Mouse (Mus musculus): ENCODE results near the gene Gmeb1. TPM values are rescaled to one million over a fixed set of nuclear protein-coding genes. Genes with fewer than 3 reads are reported as not detected.
"Not testable (repeated sequence)": the region's sequence is repeated elsewhere in the genome, so short reads cannot be mapped to it uniquely, and the experiment has no call there.

The Gmeb1 gene
- 10 to 100 TPM in 1 of 4 experiments, 1 to 10 TPM in 3; 7.4 to 11.0 (median 7.9) TPM for total RNA-seq (2022)

- DNase-seq (ENCODE audit: low spot score in 2 of 2): peak; percentile 50 to 73
These were observed at the start of gene Gmeb1 for GRCm38 (mm10) chr4:132261514-132262357. Gmeb1 (minus strand) TSS chr4:132261602.

GRCm38 (mm10) chr4:132309849-132310472 is 48.6 kb upstream of the Gmeb1 start:
- DNase-seq (ENCODE audit: low spot score in 2 of 2): peak; percentile 44 to 48

GRCm38 (mm10) chr4:132309140-132309848 is 47.9 kb upstream of the Gmeb1 start:
- DNase-seq (ENCODE audit: low spot score in 2 of 2): no peak

GRCm38 (mm10) chr4:132308437-132309139 is 47.2 kb upstream of the Gmeb1 start:
- DNase-seq (ENCODE audit: low spot score in 2 of 2): peak; percentile 80 to 86

- DNase-seq (ENCODE audit: low spot score in 2 of 2): no peak
These were observed 44.6 kb upstream of the Gmeb1 start for GRCm38 (mm10) chr4:132306004-132306403.

- DNase-seq (ENCODE audit: low spot score in 2 of 2): no peak
These were observed 43.9 kb upstream of the Gmeb1 start for GRCm38 (mm10) chr4:132305276-132305675.

- DNase-seq (ENCODE audit: low spot score in 2 of 2): not testable (repeated sequence)
These were observed 42.1 kb upstream of the Gmeb1 start for GRCm38 (mm10) chr4:132303484-132303883.

- peak in 1 of 2 experiments; percentile 21 for DNase-seq (ENCODE audit: low spot score in 2 of 2)
These were observed 41.6 kb upstream of the Gmeb1 start, which contains the start of gene Rab42 for GRCm38 (mm10) chr4:132302939-132303479. Rab42 (minus strand) TSS chr4:132303385.

GRCm38 (mm10) chr4:132301965-132302938 is 40.9 kb upstream of the Gmeb1 start:
- DNase-seq (ENCODE audit: low spot score in 2 of 2): no peak

- DNase-seq (ENCODE audit: low spot score in 2 of 2): no peak
These were observed 40.1 kb upstream of the Gmeb1 start for GRCm38 (mm10) chr4:132301486-132301885.

- DNase-seq (ENCODE audit: low spot score in 2 of 2): no peak
These were observed 38.4 kb upstream of the Gmeb1 start for GRCm38 (mm10) chr4:132299849-132300248.

GRCm38 (mm10) chr4:132295696-132296390 is 34.4 kb upstream of the Gmeb1 start:
- no peak for DNase-seq (ENCODE audit: low spot score in 2 of 2)

- DNase-seq (ENCODE audit: low spot score in 2 of 2): no peak
These were observed 32.4 kb upstream of the Gmeb1 start for GRCm38 (mm10) chr4:132293682-132294240.

- no peak for DNase-seq (ENCODE audit: low spot score in 2 of 2)
These were observed 31.6 kb upstream of the Gmeb1 start for GRCm38 (mm10) chr4:132292988-132293387.

- no peak for DNase-seq (ENCODE audit: low spot score in 2 of 2)
These were observed 30.4 kb upstream of the Gmeb1 start for GRCm38 (mm10) chr4:132291624-132292335.

GRCm38 (mm10) chr4:132291056-132291455 is 29.7 kb upstream of the Gmeb1 start:
- DNase-seq (ENCODE audit: low spot score in 2 of 2): no peak

GRCm38 (mm10) chr4:132288840-132289239 is 27.4 kb upstream of the Gmeb1 start:
- DNase-seq (ENCODE audit: low spot score in 2 of 2): not testable (repeated sequence)

GRCm38 (mm10) chr4:132275949-132276348 is 14.5 kb upstream of the Gmeb1 start:
- no peak for DNase-seq (ENCODE audit: low spot score in 2 of 2)

All from gastrocnemius, adult 8-10 months (tissue).